ENCODE assay signal across 11 mouse cellular contexts in genomic region chr12:7776335-7776734, GRCm38 (mm10).
DNase-seq lines count a peak whose midpoint lies in the region; ATAC-seq and TF ChIP-seq lines count a peak whose summit lies in the region.
"Had no signal": no experiment of that assay in that cellular context is flagged by ENCODE, and none has a peak within 500 bp of the region (broad histone marks: within the 10 kb centered on the region; RNA-seq: fewer than 3 reads in every experiment).

No protein-coding gene starts in this region.

- H3K4me1 ChIP-seq in kidney, embryonic 14.5 days (ENCODE audit: control insufficient read depth, insufficient read depth, low read length), result no peaks in the 10 kb centered on the region
- no peaks in the 10 kb centered on the region for H3K4me1 ChIP-seq in heart, adult 2 months (ENCODE audit: control insufficient read depth, insufficient read depth, low read length)

- ATAC-seq in kidney, embryonic 14.5 days (ENCODE audit: low FRiP score, low TSS enrichment), result no peak

- H3K27me3 ChIP-seq in kidney, embryonic 14.5 days (ENCODE audit: control insufficient read depth, insufficient read depth, low read length), result no peaks in the 10 kb centered on the region
- H3K27me3 ChIP-seq in heart, adult 2 months (ENCODE audit: control insufficient read depth, insufficient read depth, low read length), result no peaks in the 10 kb centered on the region
- H3K27me3 ChIP-seq: heart, embryonic 13.5 days had no signal

- TF ChIP-seq EP300 in heart, adult 2 months (IDR thresholded peaks at IDR 0.05; ENCODE audit: insufficient read depth, low read depth, low read length), result no peak

- no peak overlapping the region for H3K4me3 ChIP-seq in kidney, embryonic 14.5 days (ENCODE audit: low read length)
- H3K4me3 ChIP-seq in heart, adult 2 months, result no peak overlapping the region
- H3K4me3 ChIP-seq: heart, embryonic 13.5 days had no signal

- H3K9ac ChIP-seq in kidney, embryonic 14.5 days (ENCODE audit: low read depth, low read length), result no peak overlapping the region
- no peak overlapping the region for H3K9ac ChIP-seq in heart, adult 2 months (ENCODE audit: low read depth, low read length)
- H3K9ac ChIP-seq: heart, embryonic 13.5 days had no signal

- no peak overlapping the region for H3K27ac ChIP-seq in kidney, embryonic 14.5 days (ENCODE audit: low read depth, low read length)
- H3K27ac ChIP-seq in heart, adult 2 months, result no peak overlapping the region
- H3K27ac ChIP-seq: heart, embryonic 13.5 days had no signal

- H3K36me3 ChIP-seq in kidney, embryonic 14.5 days (ENCODE audit: control insufficient read depth, insufficient read depth, low read length), result no peaks in the 10 kb centered on the region
- H3K36me3 ChIP-seq in heart, adult 2 months (ENCODE audit: control insufficient read depth, insufficient read depth, low read length), result no peaks in the 10 kb centered on the region
- H3K36me3 ChIP-seq: heart, embryonic 13.5 days had no signal

- WGBS in kidney, embryonic 14.5 days, result 78% methylated on average over 3 of the region's 3 CpGs
- 60% methylated on average over 3 of the region's 3 CpGs for WGBS in heart, adult 2 months

- no peaks in the 10 kb centered on the region for H3K9me3 ChIP-seq in kidney, embryonic 14.5 days (ENCODE audit: control insufficient read depth, low read length)
- H3K9me3 ChIP-seq: heart, embryonic 13.5 days had no signal

- H3K4me2 ChIP-seq in kidney, embryonic 14.5 days (replicated peaks; ENCODE audit: low read depth, low read length), result no peak overlapping the region
- H3K4me2 ChIP-seq: heart, embryonic 13.5 days had no signal

- no peak for TF ChIP-seq CTCF in heart, adult 2 months (IDR thresholded peaks at IDR 0.05)

- no peak for TF ChIP-seq POLR2A in heart, adult 2 months (IDR thresholded peaks at IDR 0.05; ENCODE audit: insufficient read depth, low read depth, low read length)

- H3K79me2 ChIP-seq in heart, adult 2 months (replicated peaks; ENCODE audit: control insufficient read depth, insufficient read depth, low read length), result no peaks in the 10 kb centered on the region

- intact Hi-C loops in heart, adult 2 months (cut with DNase I), result loop anchor here (10.0 kb wide), 1 partner anchor 198 kb away; the partner anchor contains the start of gene Apob

- DNase-seq in heart, adult 11 months, result peak; percentile 78
- DNase-seq in heart, adult 9 months (ENCODE audit: low spot score in 2 of 2), result no peak
- peak; percentile 87 for DNase-seq in Muller cell, postnatal 12 days (ENCODE audit: inconsistent ontology term)
- DNase-seq in cerebellum, postnatal 10 days, result peak; percentile 23 to 28
- peak; percentile 54 for DNase-seq in mesoderm, embryonic 11.5 days (ENCODE audit: low read depth, low spot score)
- DNase-seq in heart, adult 2 months, result no peak
- no peak for DNase-seq in spleen, postnatal 36 days (ENCODE audit: low spot score in 2 of 2)
- DNase-seq: adrenal gland, postnatal 14 days; thymus, postnatal 36 days had no signal

Comparison
In these comparisons a context has a peak if more than half of its experiments do, and no peak if none do; other contexts are left out.
1. DNase-seq: peak in heart, adult 11 months (single experiment), Muller cell, postnatal 12 days (single experiment), cerebellum, postnatal 10 days (2 of 2) and mesoderm, embryonic 11.5 days (single experiment); none in heart, adult 9 months (0 of 2), heart, adult 2 months (0 of 2) and spleen, postnatal 36 days (0 of 2).